Mouse (Mus musculus) spleen, adult 2 months (tissue): ENCODE data around the gene Pycr1. TPM values are rescaled to one million over a fixed set of nuclear protein-coding genes. Genes with fewer than 3 reads are reported as not detected.
"Not testable (repeated sequence)": the region's sequence is repeated elsewhere in the genome, so short reads cannot be mapped to it uniquely, and the experiment has no call there.

Experiments used
- DNase-seq, 2 experiments: peaks; one replicate each; pipeline versions ENCODE4 v3.0.0 to v3.0.0-alpha.2; 2012 to 2021; ENCODE audit warnings: low spot score in 2 of 2, low read depth in 1 of 2
- H3K27ac ChIP-seq: fragments of 200-500 bp; 2 replicates; pipeline ENCODE4 v1.5.1; 2012; ENCODE audit warnings: low read length, inconsistent platforms; ENCODE audit not compliant: insufficient read depth
- H3K27me3 ChIP-seq: fragments of 200-500 bp; 2 replicates; pipeline ENCODE4 v1.6.1; 2012; ENCODE audit warnings: mild to moderate bottlenecking, moderate library complexity, low read length, inconsistent platforms; ENCODE audit not compliant: control insufficient read depth, insufficient read depth
- H3K36me3 ChIP-seq: fragments of 200-500 bp; 2 replicates; pipeline ENCODE4 v1.6.1; 2012; ENCODE audit warnings: mild to moderate bottlenecking, low read length, inconsistent platforms; ENCODE audit not compliant: control insufficient read depth, insufficient read depth
- H3K4me1 ChIP-seq: fragments of 200-500 bp; 2 replicates; pipeline ENCODE4 v1.6.1; 2011; ENCODE audit warnings: inconsistent platforms; ENCODE audit not compliant: control insufficient read depth, insufficient read depth, insufficient read length
- H3K4me3 ChIP-seq: fragments of 200-500 bp; 2 replicates; pipeline ENCODE4 v1.5.1; 2011; ENCODE audit warnings: mild to moderate bottlenecking, inconsistent platforms; ENCODE audit not compliant: insufficient read depth, insufficient read length; ENCODE audit errors: extremely low read depth
- CTCF ChIP-seq: fragments of 200-500 bp; IDR thresholded peaks from 2 replicates; pipeline ENCODE4 v1.5.1; 2011; ENCODE audit warnings: mild to moderate bottlenecking, inconsistent platforms; ENCODE audit not compliant: insufficient read depth, insufficient read length, insufficient replicate concordance; ENCODE audit errors: extremely low read depth
- POLR2A ChIP-seq: fragments of 200-500 bp; IDR thresholded peaks from 2 replicates; pipeline ENCODE4 v1.6.1; 2011; ENCODE audit warnings: low read depth, low read length, inconsistent platforms
- WGBS: fragments of 180-500 bp; shearing (Covaris S2); methylation state at CpG from one replicate; pipeline ENCODE4 v1.1.7; 2018; 5-methylcytosine and 5-hydroxymethylcytosine counted together
- polyA plus RNA-seq: library from polyadenylated mRNA; depleted of rRNA; stranded (reverse); fragments of >200 nt; gene quantifications from 2 replicates; pipeline ENCODE4 v1.2.3, GENCODE M21; 2012

Pycr1 gene
- polyA plus RNA-seq, 1 experiment = 8.7 TPM

DNA sequence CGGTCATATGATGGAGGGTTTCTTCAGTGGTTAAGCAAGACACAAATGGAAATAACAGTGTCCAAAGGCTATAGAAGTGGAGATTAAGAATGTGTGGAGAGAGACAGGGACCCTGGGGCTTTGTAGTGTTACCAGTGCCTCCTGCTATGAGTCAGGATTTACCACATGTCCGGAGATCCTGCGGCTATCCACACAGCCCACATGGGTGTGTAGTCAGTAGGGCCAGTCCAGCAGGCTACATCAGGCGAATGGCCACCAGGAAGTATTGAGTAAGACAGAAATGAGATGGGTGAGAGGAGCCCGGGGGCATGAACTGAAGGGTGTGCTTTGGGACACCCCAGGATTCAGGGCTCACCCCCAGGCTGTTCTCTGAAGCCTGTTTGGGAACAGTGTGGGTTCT, 39.1 kb upstream of the Pycr1 start:
- Histone ChIP-seq H3K27me3 (no peaks in the 10 kb centered on the region), H3K4me1 (no peaks in the 10 kb centered on the region), H3K27ac (no peak overlapping the region), H3K36me3 (peaks cover 18% of the 10 kb centered on the region), H3K4me3 (no peak overlapping the region)
- 87% methylated on average over 5 of the region's 5 CpGs for WGBS
- no peak for DNase-seq
- TF ChIP-seq CTCF (no peak), POLR2A (no peak)

DNA sequence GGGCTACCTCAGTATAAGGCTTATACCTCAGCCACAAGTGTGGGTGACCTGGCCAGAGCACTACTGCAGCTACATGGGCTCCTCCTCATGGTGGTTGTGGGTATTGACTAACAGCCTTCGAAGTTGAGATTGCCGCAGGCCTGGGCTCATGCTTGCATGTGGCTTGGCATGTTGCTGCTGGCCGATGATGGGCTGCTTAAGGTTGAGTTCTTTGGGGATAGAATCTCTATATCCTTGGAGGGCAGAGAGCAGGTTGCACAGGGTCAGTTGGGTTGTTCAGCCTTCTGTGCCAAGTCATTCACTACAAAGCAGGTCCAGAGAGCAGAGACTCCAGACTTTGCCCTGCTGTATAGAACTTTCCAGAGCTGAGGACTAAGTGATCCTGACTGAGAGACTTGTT, 36.3 kb upstream of the Pycr1 start:
- no peaks in the 10 kb centered on the region for H3K27me3 ChIP-seq
- no peak overlapping the region for H3K4me3 ChIP-seq
- TF ChIP-seq CTCF (peak; percentile 22; the same call in 1 of the 2 replicates), POLR2A (no peak)
- 75% methylated on average over 3 of the region's 3 CpGs for WGBS
- peak in 1 of 2 experiments; percentile 28 for DNase-seq
- H3K27ac ChIP-seq = no peak overlapping the region
- 0 out of 2 replicates have a peak, but pooled peaks cover 2% of the 10 kb centered on the region for H3K4me1 ChIP-seq
- peaks cover 9% of the 10 kb centered on the region for H3K36me3 ChIP-seq

DNA sequence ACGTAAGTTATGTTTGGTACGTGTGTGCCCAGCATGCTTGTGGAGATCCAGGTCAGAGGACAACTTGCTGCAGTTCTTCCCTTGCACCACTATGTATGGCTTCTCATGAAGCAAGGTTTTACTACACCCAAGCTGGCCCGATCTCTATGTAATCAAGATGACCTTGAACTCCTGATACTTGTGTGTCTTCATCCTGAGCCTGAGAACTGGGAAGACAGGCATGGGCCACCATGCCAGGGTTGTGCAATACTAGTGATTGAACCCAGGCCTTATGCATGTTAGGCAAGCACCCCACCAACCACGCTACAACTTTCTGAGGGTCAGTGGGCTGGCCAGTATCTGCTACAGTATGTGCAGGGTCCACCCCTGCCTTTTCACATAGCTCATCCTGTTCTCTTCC, 33.4 kb upstream of the Pycr1 start:
- WGBS = 91% methylated on average over 4 of the region's 4 CpGs
- DNase-seq = no peak
- H3K4me1 ChIP-seq = peaks cover 6% of the 10 kb centered on the region; the same call in 1 of the 2 replicates
- H3K27me3 ChIP-seq = no peaks in the 10 kb centered on the region
- H3K27ac ChIP-seq = no peak overlapping the region
- H3K36me3 ChIP-seq = peaks cover 3% of the 10 kb centered on the region
- TF ChIP-seq CTCF (no peak), POLR2A (no peak)
- no peak overlapping the region for H3K4me3 ChIP-seq

DNA sequence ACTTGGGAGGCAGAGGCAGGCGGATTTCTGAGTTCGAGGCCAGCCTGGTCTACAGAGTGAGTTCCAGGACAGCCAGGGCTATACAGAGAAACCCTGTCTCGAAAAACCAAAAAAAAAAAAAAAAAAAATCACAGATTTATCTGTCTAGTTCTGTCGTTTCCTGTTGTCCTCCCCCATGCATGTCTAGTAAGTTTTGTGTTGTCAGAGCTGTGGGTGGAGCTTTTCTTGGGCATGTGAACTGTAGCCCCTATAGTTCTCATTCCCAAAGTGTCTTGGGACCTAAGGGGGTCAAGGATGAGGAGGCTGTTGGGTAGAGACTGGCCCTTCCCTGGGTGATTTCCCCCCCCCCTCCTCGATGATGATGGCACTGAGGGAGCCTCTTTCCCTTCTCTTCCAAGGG, 32.3 kb upstream of the Pycr1 start:
- H3K27ac ChIP-seq, H3K27me3 ChIP-seq, H3K4me3 ChIP-seq, H3K4me1 ChIP-seq, DNase-seq, H3K36me3 ChIP-seq: not testable (repeated sequence)
- 67% methylated on average over 5 of the region's 5 CpGs for WGBS

DNA sequence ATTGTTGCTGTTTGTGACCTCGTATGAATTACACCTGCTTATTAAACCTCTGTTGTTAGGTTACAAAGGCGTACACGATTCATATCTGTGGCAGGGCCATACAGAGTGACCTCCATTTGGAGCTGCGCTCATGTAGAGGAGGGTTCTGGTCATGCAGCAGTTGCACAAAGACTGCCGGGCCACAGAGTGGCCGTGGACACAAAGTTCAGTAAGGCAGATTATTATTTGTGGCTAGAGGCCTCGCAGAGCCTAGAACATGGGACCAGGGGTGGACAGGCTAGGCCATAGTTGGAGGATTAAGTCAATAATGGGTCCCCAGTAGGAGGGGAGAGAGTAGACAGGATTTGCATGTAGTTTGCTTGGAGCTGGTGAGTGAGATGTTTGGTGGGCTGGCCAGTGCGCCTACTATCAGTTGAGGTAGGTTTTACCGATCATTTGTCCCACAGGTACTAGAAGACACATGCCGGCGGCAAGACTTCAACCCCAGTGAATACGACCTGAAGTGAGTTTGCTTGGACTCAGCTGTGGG, 30.1 kb upstream of the Pycr1 start:
- Histone ChIP-seq H3K27me3 (no peaks in the 10 kb centered on the region), H3K36me3 (peaks cover 3% of the 10 kb centered on the region), H3K4me1 (peaks cover 6% of the 10 kb centered on the region; the same call in 1 of the 2 replicates), H3K4me3 (peak overlapping the region; percentile 81), H3K27ac (peak overlapping the region; percentile 93)
- TF ChIP-seq CTCF = no peak
- 31% methylated on average over 12 of the region's 12 CpGs for WGBS
- DNase-seq = no peak

DNA sequence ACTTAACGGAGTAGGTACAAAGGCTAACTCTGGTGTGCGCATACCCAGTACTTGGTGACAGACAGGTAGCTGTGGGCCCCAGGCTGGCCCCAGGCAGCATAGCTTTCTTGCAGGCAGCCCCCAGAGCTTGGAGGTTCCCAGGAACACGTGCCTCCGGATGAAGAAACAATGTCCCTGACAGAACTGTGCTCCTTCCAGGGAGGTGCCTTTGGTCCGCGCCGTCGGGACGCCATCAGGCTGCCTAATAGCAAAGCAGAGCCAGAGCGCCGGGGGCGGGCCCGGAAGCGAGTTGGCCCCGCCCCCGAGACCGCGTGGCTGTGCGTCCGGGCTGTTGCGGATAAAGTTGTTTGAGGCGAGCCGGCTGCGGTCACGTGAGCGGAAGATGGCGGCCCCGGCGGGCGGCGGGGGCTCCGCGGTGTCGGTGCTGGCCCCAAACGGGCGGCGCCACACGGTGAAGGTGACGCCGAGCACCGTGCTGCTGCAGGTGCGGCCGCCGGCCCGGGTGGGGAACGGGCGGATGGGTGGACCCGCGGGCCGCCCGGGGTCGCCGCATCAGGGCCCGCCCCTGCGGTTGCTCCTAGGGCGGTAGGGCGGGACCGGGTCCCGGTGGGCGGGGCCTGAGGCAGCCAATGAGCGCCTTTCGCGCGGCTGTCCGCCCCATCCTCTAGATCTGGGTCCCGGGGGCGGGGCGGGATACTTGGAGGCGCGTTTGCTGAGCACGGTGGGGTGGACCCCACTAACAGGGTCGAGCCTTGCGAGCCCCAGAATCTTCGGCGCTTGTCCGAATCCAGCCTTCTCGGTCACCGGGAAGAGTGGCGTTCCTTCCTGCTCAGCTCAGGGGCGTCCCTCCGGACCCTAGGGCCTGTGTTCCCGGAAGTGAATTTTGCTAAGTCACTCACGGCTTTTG, 29.4 kb upstream of the Pycr1 start, which contains the start of gene Aspscr1:
Gene Aspscr1 (plus strand): TSS at position 287 of the 907 bp plus-strand sequence.
- Histone ChIP-seq H3K27ac (peak within 1 kb of the TSS; percentile 93), H3K36me3 (no peaks in the 10 kb centered on the region), H3K27me3 (no peaks in the 10 kb centered on the region), H3K4me3 (peak within 1 kb of the TSS; percentile 81), H3K4me1 (peaks cover 6% of the 10 kb centered on the region; the same call in 1 of the 2 replicates)
- TF ChIP-seq CTCF (no peak), POLR2A (peak; percentile 49; the same call in 1 of the 2 replicates)
- peak; percentile 91 to 95 for DNase-seq
- 1% methylated on average over 82 of the region's 83 CpGs for WGBS

DNA sequence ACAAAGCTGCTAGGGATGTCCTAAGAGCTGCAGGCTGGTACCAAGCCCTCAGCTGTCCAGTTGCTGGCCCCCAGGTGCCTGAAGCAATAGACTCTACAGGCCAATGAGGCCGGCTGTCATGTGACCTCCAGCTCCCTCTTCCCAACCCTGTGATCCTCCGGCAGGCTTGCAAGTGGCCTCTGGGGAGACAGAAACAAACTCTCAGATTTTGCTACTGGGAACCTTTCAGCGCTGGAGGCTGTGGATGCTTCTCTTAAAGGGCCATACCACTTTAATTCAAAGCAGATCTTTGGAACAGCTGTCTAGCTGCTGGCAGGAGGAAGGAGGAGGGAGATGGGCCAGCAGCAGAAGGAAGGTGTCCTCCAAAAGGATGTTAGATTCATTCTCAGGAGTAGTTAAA, 23.0 kb upstream of the Pycr1 start:
- TF ChIP-seq POLR2A (no peak), CTCF (no peak)
- no peak overlapping the region for H3K4me3 ChIP-seq
- H3K36me3 ChIP-seq = no peaks in the 10 kb centered on the region
- DNase-seq = no peak
- H3K27me3 ChIP-seq = 0 out of 2 replicates have a peak, but pooled peaks cover 2% of the 10 kb centered on the region
- no peaks in the 10 kb centered on the region for H3K4me1 ChIP-seq
- H3K27ac ChIP-seq = no peak overlapping the region
- 73% methylated on average over 3 of the region's 3 CpGs for WGBS
